Mouse (Mus musculus) E14TG2a.4 (cell line): ENCODE measurements around the gene Mat2a.
A peak's percentile ranks its signal among the peaks of the same experiment; 100 is the strongest.
"Not testable (repeated sequence)": the region's sequence is repeated elsewhere in the genome, so short reads cannot be mapped to it uniquely, and the experiment has no call there.

Experiments
- H3K27me3 ChIP-seq: 2 replicates; pipeline ENCODE4 v1.6.1; 2014; ENCODE audit warnings: low read length, control low read depth; ENCODE audit not compliant: insufficient read depth
- H3K36me3 ChIP-seq: 2 replicates; pipeline ENCODE4 v1.6.1; 2014; ENCODE audit warnings: low read length, control low read depth; ENCODE audit not compliant: insufficient read depth
- H3K4me1 ChIP-seq: replicated peaks from 2 replicates; pipeline ENCODE4 v1.6.1; 2014; ENCODE audit warnings: low read depth, low read length, control low read depth
- H3K4me3 ChIP-seq: replicated peaks from 2 replicates; pipeline ENCODE4 v1.5.1; 2014; ENCODE audit warnings: mild to moderate bottlenecking, low read length
- H3K9me3 ChIP-seq: 2 replicates; pipeline ENCODE4 v1.6.1; 2014; ENCODE audit warnings: low read length, control low read depth
- CTCF ChIP-seq: conservative IDR thresholded peaks from 2 replicates; pipeline ENCODE4 v1.5.1; 2014; ENCODE audit warnings: low read length
- NANOG ChIP-seq: IDR thresholded peaks from 2 replicates; pipeline ENCODE4 v1.6.1; 2014; ENCODE audit warnings: borderline replicate concordance, low read length, mixed read lengths
- POU5F1 ChIP-seq: IDR thresholded peaks from 2 replicates; pipeline ENCODE4 v1.6.1; 2014; ENCODE audit warnings: low read length, borderline replicate concordance

Gene Mat2a

GRCm38 (mm10) chr6:72439355-72440185 is at the start of gene Mat2a:
Gene Mat2a, minus strand, starts transcription at chr6:72439558.
- Histone ChIP-seq H3K9me3 (no peaks in the 10 kb centered on the region), H3K4me1 (peaks cover 45% of the 10 kb centered on the region), H3K4me3 (peak within 1 kb of the TSS; percentile 97), H3K27me3 (0 out of 2 replicates have a peak, but pooled peaks cover 3% of the 10 kb centered on the region), H3K36me3 (peaks cover 41% of the 10 kb centered on the region)
- TF ChIP-seq NANOG (no peak), POU5F1 (no peak), CTCF (no peak)

GRCm38 (mm10) chr6:72488850-72489249 is 49.5 kb upstream of the Mat2a start:
- TF ChIP-seq NANOG (no peak), CTCF (no peak), POU5F1 (no peak)
- Histone ChIP-seq H3K4me1 (peaks cover 22% of the 10 kb centered on the region), H3K36me3 (no peaks in the 10 kb centered on the region), H3K9me3 (no peaks in the 10 kb centered on the region), H3K27me3 (peaks cover 5% of the 10 kb centered on the region), H3K4me3 (no peak overlapping the region)

GRCm38 (mm10) chr6:72487282-72487681 is 47.9 kb upstream of the Mat2a start:
- H3K9me3 ChIP-seq = no peaks in the 10 kb centered on the region
- peaks cover 9% of the 10 kb centered on the region for H3K4me1 ChIP-seq
- H3K4me3 ChIP-seq = no peak overlapping the region
- H3K27me3 ChIP-seq = peaks cover 5% of the 10 kb centered on the region
- TF ChIP-seq NANOG = no peak
- no peak for TF ChIP-seq CTCF
- no peak for TF ChIP-seq POU5F1
- H3K36me3 ChIP-seq = no peaks in the 10 kb centered on the region

- Histone ChIP-seq H3K27me3 (peaks cover 5% of the 10 kb centered on the region), H3K36me3 (no peaks in the 10 kb centered on the region), H3K4me1 (peaks cover 12% of the 10 kb centered on the region), H3K9me3 (no peaks in the 10 kb centered on the region), H3K4me3 (no peak overlapping the region)
- TF ChIP-seq CTCF (no peak), NANOG (no peak), POU5F1 (no peak)
These were observed 46.9 kb upstream of the Mat2a start for GRCm38 (mm10) chr6:72486307-72486706.

GRCm38 (mm10) chr6:72484887-72485286 is 45.5 kb upstream of the Mat2a start:
- no peaks in the 10 kb centered on the region for H3K9me3 ChIP-seq
- TF ChIP-seq CTCF (no peak), POU5F1 (no peak), NANOG (no peak)
- peaks cover 5% of the 10 kb centered on the region for H3K27me3 ChIP-seq
- H3K4me1 ChIP-seq = peaks cover 12% of the 10 kb centered on the region
- no peak overlapping the region for H3K4me3 ChIP-seq
- no peaks in the 10 kb centered on the region for H3K36me3 ChIP-seq

GRCm38 (mm10) chr6:72482156-72482555 is 42.8 kb upstream of the Mat2a start:
- Histone ChIP-seq H3K36me3 (no peaks in the 10 kb centered on the region), H3K4me3 (no peak overlapping the region), H3K4me1 (peaks cover 8% of the 10 kb centered on the region), H3K9me3 (no peaks in the 10 kb centered on the region), H3K27me3 (peaks cover 3% of the 10 kb centered on the region; the same call in 1 of the 2 replicates)
- TF ChIP-seq POU5F1 (no peak), CTCF (no peak), NANOG (no peak)

GRCm38 (mm10) chr6:72480422-72480702 is 41.0 kb upstream of the Mat2a start:
- Histone ChIP-seq H3K4me3 (no peak overlapping the region), H3K27me3 (no peaks in the 10 kb centered on the region), H3K4me1 (0 out of 2 replicates have a peak, but pooled peaks cover 4% of the 10 kb centered on the region), H3K36me3 (no peaks in the 10 kb centered on the region), H3K9me3 (no peaks in the 10 kb centered on the region)
- TF ChIP-seq CTCF = no peak
- no peak for TF ChIP-seq POU5F1
- TF ChIP-seq NANOG = no peak

GRCm38 (mm10) chr6:72479645-72480421 is 40.5 kb upstream of the Mat2a start:
- H3K4me3 ChIP-seq = no peak overlapping the region
- H3K27me3 ChIP-seq = no peaks in the 10 kb centered on the region
- no peak for TF ChIP-seq CTCF
- no peak for TF ChIP-seq NANOG
- 0 out of 2 replicates have a peak, but pooled peaks cover 4% of the 10 kb centered on the region for H3K4me1 ChIP-seq
- no peaks in the 10 kb centered on the region for H3K36me3 ChIP-seq
- H3K9me3 ChIP-seq = no peaks in the 10 kb centered on the region

- not testable (repeated sequence) for H3K9me3 ChIP-seq, H3K4me1 ChIP-seq, H3K36me3 ChIP-seq, H3K27me3 ChIP-seq, H3K4me3 ChIP-seq
These were observed 39.3 kb upstream of the Mat2a start for GRCm38 (mm10) chr6:72478691-72479090.
